Mouse (Mus musculus) hindbrain, embryonic 16.5 days (tissue): Measurements from ENCODE around the gene Mrap2. TPM values are rescaled to one million over a fixed set of nuclear protein-coding genes. Genes with fewer than 3 reads are reported as not detected.

Experiments used
- ATAC-seq: fragments of 200-750 bp; cut with Nextera tagmentation; 2 replicates; pipeline ENCODE4 v1.8.0; 2017; ENCODE audit warnings: moderate TSS enrichment, moderate library complexity
- H3K27ac ChIP-seq: fragments of 300-500 bp; sonication (generic); 2 replicates; pipeline ENCODE4 v1.5.1; 2014; ENCODE audit warnings: low read depth, mild to moderate bottlenecking, control low read depth, low read length, moderate library complexity
- H3K27me3 ChIP-seq: fragments of 300-500 bp; sonication (generic); replicated peaks from 2 replicates; pipeline ENCODE4 v1.6.1; 2014; ENCODE audit warnings: low read length; ENCODE audit not compliant: control insufficient read depth, insufficient read depth
- H3K36me3 ChIP-seq: fragments of 300-500 bp; sonication (generic); 2 replicates; pipeline ENCODE4 v1.6.1; 2014; ENCODE audit warnings: mild to moderate bottlenecking, low read length, moderate library complexity, mixed read lengths; ENCODE audit not compliant: control insufficient read depth, insufficient read depth
- H3K4me1 ChIP-seq: fragments of 300-500 bp; sonication (generic); 2 replicates; pipeline ENCODE4 v1.6.1; 2014; ENCODE audit warnings: low read depth, low read length; ENCODE audit not compliant: control insufficient read depth, insufficient read depth
- H3K4me2 ChIP-seq: fragments of 300-500 bp; sonication (generic); 2 replicates; pipeline ENCODE4 v1.6.1; 2014; ENCODE audit warnings: mild to moderate bottlenecking, low read length, control low read depth, moderate library complexity
- H3K4me3 ChIP-seq: fragments of 300-500 bp; sonication (generic); 2 replicates; pipeline ENCODE4 v1.5.1; 2014; ENCODE audit warnings: mild to moderate bottlenecking, low read length, control low read depth, moderate library complexity
- H3K9ac ChIP-seq: fragments of 300-500 bp; sonication (generic); 2 replicates; pipeline ENCODE4 v1.6.1; 2014; ENCODE audit warnings: low read depth, mild to moderate bottlenecking, control low read depth, low read length, moderate library complexity
- H3K9me3 ChIP-seq: fragments of 300-500 bp; sonication (generic); 2 replicates; pipeline ENCODE4 v1.6.1; 2014; ENCODE audit warnings: mild to moderate bottlenecking, low read length, moderate library complexity; ENCODE audit not compliant: control insufficient read depth
- WGBS: fragments of 180-500 bp; shearing (Covaris S2); extraction: QIAGEN DNeasy Blood & Tissue Kit; methylation state at CpG from one replicate; pipeline ENCODE4 v1.1.7; 2014; 5-methylcytosine and 5-hydroxymethylcytosine counted together
- polyA plus RNA-seq: library from polyadenylated mRNA; unstranded; fragments of >200 nt; fragmentation: Nextera tagmentation; extraction: Ambion mirVana; gene quantifications from 2 replicates; pipeline ENCODE4 v1.2.1, GENCODE M21; 2015

The Mrap2 gene
- polyA plus RNA-seq, 1 experiment from 2014 or later = 6.7 TPM

DNA sequence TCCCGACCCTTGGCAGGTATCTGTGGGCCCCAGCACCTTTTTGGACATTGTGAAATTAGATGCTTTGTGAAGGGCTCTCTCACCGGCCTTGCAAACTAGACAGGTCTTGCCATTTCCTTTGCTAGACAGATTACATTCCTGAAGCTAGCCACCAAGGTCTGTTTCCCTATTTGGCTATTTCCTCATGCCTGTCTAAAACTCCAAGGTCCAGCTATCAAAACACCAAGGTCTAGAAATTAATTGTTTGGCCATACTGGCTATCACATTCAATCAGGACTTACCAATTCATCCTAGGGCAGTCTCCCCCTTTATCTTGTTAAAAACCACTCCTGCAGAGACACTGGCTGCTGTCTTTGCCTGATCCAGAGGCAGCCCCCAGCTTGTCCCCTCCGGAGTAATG lies 23.9 kb downstream of the Mrap2 start:
- Histone ChIP-seq H3K27me3 (no peaks in the 10 kb centered on the region), H3K4me3 (no peak overlapping the region), H3K9ac (no peak overlapping the region), H3K9me3 (no peaks in the 10 kb centered on the region), H3K27ac (no peak overlapping the region), H3K4me2 (no peak overlapping the region), H3K36me3 (no peaks in the 10 kb centered on the region), H3K4me1 (no peaks in the 10 kb centered on the region)
- WGBS = 62% methylated on average over 3 of the region's 3 CpGs
- ATAC-seq = no peak

DNA sequence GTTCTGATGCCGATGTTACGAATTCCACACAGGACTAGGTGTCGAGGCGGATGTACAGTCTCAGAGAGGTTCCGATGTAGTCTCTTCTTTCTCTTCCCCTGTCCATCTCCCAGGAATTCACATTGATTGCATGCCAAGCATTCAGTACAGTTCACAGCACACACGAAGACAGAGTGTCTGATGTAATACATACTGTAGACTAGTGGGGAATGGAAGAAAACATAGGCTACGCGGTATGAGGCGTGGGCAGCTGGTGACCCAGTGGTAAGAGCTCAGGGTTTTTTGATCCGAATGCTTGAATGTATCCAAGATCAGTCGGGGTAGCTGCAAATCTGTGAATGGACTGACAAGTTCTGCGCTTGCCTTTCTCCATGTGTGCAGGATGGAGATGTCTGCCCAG lies 25.0 kb downstream of the Mrap2 start:
- 84% methylated on average over 12 of the region's 12 CpGs for WGBS
- H3K4me3 ChIP-seq = no peak overlapping the region
- H3K9me3 ChIP-seq = no peaks in the 10 kb centered on the region
- no peak overlapping the region for H3K9ac ChIP-seq
- ATAC-seq = no peak
- H3K27ac ChIP-seq = no peak overlapping the region
- H3K4me1 ChIP-seq = no peaks in the 10 kb centered on the region
- no peaks in the 10 kb centered on the region for H3K36me3 ChIP-seq
- H3K4me2 ChIP-seq = no peak overlapping the region
- H3K27me3 ChIP-seq = no peaks in the 10 kb centered on the region

DNA sequence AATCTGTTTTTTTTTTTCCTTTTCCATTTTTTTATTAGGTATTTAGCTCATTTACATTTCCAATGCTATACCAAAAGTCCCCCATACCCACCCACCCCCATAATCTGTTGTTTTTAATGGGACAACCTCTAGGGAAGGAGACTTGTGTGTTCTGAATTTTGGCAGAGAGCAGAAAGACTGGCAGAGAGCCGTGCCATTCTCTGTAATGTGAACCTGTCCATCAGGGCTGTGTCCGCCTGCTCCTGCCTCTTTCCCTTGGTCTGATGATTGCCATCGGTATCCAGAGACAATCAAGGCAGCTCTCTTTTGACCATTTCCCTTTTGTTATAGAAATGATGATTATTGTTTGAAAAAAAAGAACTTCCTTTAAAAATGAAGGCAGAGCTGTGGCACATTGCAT lies 26.8 kb downstream of the Mrap2 start:
- H3K9ac ChIP-seq = no peak overlapping the region
- no peaks in the 10 kb centered on the region for H3K27me3 ChIP-seq
- no peak overlapping the region for H3K4me3 ChIP-seq
- no peak overlapping the region for H3K27ac ChIP-seq
- ATAC-seq = no peak
- no peaks in the 10 kb centered on the region for H3K36me3 ChIP-seq
- no peaks in the 10 kb centered on the region for H3K9me3 ChIP-seq
- no peak overlapping the region for H3K4me2 ChIP-seq
- WGBS = 67% methylated on average over 3 of the region's 3 CpGs
- no peaks in the 10 kb centered on the region for H3K4me1 ChIP-seq

DNA sequence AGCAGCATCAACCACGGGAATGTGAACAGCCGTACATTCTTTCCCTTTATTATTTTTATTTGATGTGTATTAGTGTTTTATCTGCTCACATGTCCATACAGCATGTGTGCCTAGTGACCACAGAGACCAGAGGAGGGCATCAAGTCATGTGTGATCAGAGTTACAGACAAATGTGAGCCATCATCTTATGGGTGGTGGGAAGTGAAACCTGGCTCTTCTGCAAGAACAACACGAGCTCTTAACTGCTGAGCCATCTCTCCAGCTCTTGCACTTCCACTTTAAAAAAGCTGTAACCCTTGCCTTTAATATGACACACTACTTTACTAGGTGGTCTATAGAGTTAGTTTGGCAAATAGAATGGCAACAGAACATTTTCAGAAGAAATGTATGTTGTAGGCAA lies 27.4 kb downstream of the Mrap2 start:
- WGBS = 84% methylated on average over 3 of the region's 3 CpGs
- no peak overlapping the region for H3K4me2 ChIP-seq
- no peaks in the 10 kb centered on the region for H3K9me3 ChIP-seq
- ATAC-seq = no peak
- H3K27me3 ChIP-seq = no peaks in the 10 kb centered on the region
- no peak overlapping the region for H3K9ac ChIP-seq
- no peak overlapping the region for H3K4me3 ChIP-seq
- no peak overlapping the region for H3K27ac ChIP-seq
- H3K4me1 ChIP-seq = no peaks in the 10 kb centered on the region
- no peaks in the 10 kb centered on the region for H3K36me3 ChIP-seq

DNA sequence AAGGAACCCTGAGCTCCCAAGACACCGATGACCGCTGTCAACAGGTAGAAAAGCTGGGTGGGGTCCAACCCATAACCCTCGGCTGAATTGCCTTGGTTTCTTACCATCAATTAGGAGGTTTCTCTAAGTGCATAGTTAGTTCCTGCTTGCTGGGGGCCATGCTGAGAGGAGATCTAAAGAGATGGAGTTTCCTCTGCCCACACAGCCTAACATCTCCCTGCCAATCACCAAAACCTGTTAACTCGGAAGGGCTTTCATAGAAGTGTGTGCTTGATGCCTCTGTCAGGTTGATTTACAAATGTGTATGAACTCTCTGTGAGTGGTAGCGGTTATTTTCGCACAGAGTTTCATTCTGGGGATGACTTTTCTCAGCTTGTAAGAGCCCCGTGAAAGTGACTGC lies 34.4 kb downstream of the Mrap2 start:
- 76% methylated on average over 7 of the region's 7 CpGs for WGBS
- H3K4me3 ChIP-seq = no peak overlapping the region
- no peak for ATAC-seq

DNA sequence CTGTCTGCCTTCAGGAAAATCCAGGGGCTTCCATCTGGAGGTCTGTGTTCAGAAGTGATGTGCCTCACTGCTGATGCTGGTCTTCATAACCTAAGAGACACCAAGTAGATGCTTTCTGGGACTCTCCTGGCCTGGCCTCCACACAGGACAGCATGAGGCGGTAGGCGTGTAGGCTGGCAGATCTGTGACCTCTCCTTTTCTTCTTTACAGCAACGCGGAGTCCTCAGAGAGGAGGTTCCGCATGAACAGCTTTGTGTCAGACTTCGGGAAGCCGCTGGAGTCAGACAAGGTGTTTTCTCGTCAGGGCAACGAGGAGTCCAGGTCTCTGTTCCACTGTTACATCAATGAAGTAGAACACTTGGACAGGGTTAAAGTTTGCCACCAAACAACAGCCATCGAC lies 38.1 kb downstream of the Mrap2 start:
- no peak for ATAC-seq
- Histone ChIP-seq H3K4me2 (no peak overlapping the region), H3K36me3 (no peaks in the 10 kb centered on the region), H3K27me3 (no peaks in the 10 kb centered on the region), H3K4me3 (no peak overlapping the region), H3K9ac (no peak overlapping the region), H3K27ac (no peak overlapping the region), H3K9me3 (no peaks in the 10 kb centered on the region), H3K4me1 (no peaks in the 10 kb centered on the region)
- WGBS = 74% methylated on average over 10 of the region's 10 CpGs

More for the DNA sequence above, 34.4 kb downstream of the Mrap2 start:
- Histone ChIP-seq H3K4me1 (no peaks in the 10 kb centered on the region), H3K9ac (no peak overlapping the region), H3K27ac (no peak overlapping the region), H3K9me3 (no peaks in the 10 kb centered on the region), H3K36me3 (no peaks in the 10 kb centered on the region), H3K27me3 (no peaks in the 10 kb centered on the region), H3K4me2 (no peak overlapping the region)

DNA sequence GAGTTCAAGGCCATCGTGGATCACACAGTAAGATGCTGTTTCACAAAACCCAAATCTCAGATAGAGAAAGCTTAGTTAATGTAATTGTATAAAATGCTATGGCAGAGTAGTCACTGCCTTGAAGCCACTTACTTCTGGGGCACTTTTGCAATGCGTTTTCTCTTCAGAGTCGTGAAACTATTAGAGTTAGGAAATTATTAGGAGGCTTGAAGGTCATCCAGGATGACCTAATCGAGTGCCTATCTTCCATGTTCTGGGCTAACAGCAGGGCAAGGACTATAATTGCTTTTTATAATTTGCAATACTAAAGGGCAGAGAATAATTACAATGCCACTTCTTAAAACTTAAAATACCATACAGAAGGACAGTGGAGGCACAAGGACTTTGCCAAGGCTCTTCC lies 43.2 kb downstream of the Mrap2 start:
- 87% methylated on average over 4 of the region's 4 CpGs for WGBS
- no peak overlapping the region for H3K27ac ChIP-seq
- no peak overlapping the region for H3K4me2 ChIP-seq
- no peak overlapping the region for H3K4me3 ChIP-seq
- H3K4me1 ChIP-seq = no peaks in the 10 kb centered on the region
- no peaks in the 10 kb centered on the region for H3K27me3 ChIP-seq
- peaks cover 16% of the 10 kb centered on the region for H3K36me3 ChIP-seq
- ATAC-seq = no peak
- H3K9ac ChIP-seq = no peak overlapping the region
- H3K9me3 ChIP-seq = peaks cover 8% of the 10 kb centered on the region

DNA sequence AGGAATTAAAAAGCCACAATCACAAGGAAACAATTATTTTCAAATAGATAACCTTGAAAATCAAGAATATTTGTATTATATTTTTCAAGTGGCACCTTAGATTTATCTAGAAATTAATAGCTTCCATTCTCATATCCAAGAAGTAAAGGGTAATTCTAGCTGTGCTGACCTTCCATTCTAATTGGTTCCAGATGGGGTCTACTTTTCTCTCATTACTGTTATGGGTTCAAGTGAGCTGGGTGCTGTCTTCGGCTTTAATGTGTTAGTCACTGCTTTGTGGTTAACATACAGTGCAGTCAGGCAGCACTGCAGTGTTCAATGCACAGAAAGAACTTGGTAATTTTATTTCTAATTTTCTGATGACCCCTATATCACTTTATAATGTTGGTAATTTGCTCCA lies 49.6 kb downstream of the Mrap2 start:
- no peaks in the 10 kb centered on the region for H3K4me1 ChIP-seq
- WGBS = 89% methylated on average over 1 of the region's 1 CpGs
- no peak overlapping the region for H3K4me2 ChIP-seq
- H3K27me3 ChIP-seq = no peaks in the 10 kb centered on the region
- no peak for ATAC-seq
- H3K36me3 ChIP-seq = peaks cover 27% of the 10 kb centered on the region
- peaks cover 8% of the 10 kb centered on the region for H3K9me3 ChIP-seq
- H3K4me3 ChIP-seq = no peak overlapping the region
- no peak overlapping the region for H3K27ac ChIP-seq
- no peak overlapping the region for H3K9ac ChIP-seq

DNA sequence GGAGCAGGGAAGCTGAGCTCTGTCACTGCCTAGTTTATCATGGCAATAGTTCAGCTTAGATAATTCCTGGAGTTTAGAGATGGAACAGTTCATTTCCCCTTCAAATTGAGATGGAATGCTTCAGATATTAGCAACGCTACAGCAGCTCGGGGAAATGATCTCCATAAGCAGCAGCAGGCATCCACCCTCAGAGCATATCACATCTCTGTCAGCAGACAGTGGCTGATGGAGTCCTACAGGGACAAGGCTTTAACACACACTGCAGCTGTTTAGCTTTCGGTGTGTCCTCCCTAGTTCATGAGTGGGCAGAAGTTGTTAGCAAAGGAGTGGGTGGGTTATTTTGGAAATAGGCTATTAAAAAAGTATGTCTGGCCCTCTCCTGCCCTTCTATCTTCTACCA lies 53.2 kb downstream of the Mrap2 start:
- no peaks in the 10 kb centered on the region for H3K27me3 ChIP-seq
- no peak overlapping the region for H3K9ac ChIP-seq
- H3K27ac ChIP-seq = no peak overlapping the region
- peak; percentile 61 for ATAC-seq
- no peak overlapping the region for H3K4me3 ChIP-seq
- no peaks in the 10 kb centered on the region for H3K9me3 ChIP-seq
- H3K4me2 ChIP-seq = no peak overlapping the region
- peaks cover 12% of the 10 kb centered on the region for H3K36me3 ChIP-seq
- WGBS = 73% methylated on average over 3 of the region's 3 CpGs
- no peaks in the 10 kb centered on the region for H3K4me1 ChIP-seq

DNA sequence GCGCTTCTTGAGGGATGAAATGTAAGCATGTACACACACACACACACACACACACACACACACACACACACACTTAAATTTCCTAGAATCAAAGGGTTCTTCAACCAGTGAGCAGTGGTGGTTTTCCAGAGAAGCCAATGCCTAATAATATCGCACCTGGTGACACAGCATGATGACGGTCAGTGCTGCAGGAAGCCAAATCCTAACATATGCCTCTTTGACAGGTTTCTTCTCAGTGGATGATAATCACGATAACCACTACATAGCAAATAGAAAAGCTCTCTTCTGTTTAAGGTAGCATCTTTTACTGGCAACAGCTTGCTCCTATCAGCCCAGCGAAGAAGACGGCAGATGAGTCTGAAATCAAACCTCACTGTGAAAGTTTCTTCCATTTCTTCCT lies 53.9 kb downstream of the Mrap2 start:
- Histone ChIP-seq H3K4me3 (no peak overlapping the region), H3K4me1 (no peaks in the 10 kb centered on the region), H3K9me3 (no peaks in the 10 kb centered on the region), H3K4me2 (no peak overlapping the region), H3K36me3 (peaks cover 4% of the 10 kb centered on the region; the same call in 1 of the 2 replicates), H3K9ac (no peak overlapping the region), H3K27me3 (no peaks in the 10 kb centered on the region), H3K27ac (no peak overlapping the region)
- no peak for ATAC-seq
- WGBS = 79% methylated on average over 6 of the region's 6 CpGs
